Mouse (Mus musculus) cortical plate, adult 2 months (tissue): ENCODE results near the gene Rassf5. TPM values are rescaled to one million over a fixed set of nuclear protein-coding genes. Genes with fewer than 3 reads are reported as not detected.
A peak's percentile ranks its signal among the peaks of the same experiment; 100 is the strongest.

ENCODE experiments used
- H3K27ac ChIP-seq: fragments of 200-500 bp; 2 replicates; pipeline ENCODE4 v1.5.1; 2012; ENCODE audit warnings: low read length, control low read depth, inconsistent platforms; ENCODE audit not compliant: insufficient read depth
- H3K4me1 ChIP-seq: fragments of 200-500 bp; 2 replicates; pipeline ENCODE4 v1.6.1; 2011; ENCODE audit warnings: low read length; ENCODE audit not compliant: control insufficient read depth, insufficient read depth
- H3K4me3 ChIP-seq: fragments of 200-500 bp; 2 replicates; pipeline ENCODE4 v1.5.1; 2011; ENCODE audit warnings: mild to moderate bottlenecking, low read length, control low read depth; ENCODE audit not compliant: insufficient read depth
- CTCF ChIP-seq: fragments of 200-500 bp; IDR thresholded peaks from 2 replicates; pipeline ENCODE4 v1.5.1; 2011; ENCODE audit warnings: mild to moderate bottlenecking, control low read depth, low read length; ENCODE audit not compliant: insufficient read depth; ENCODE audit errors: extremely low read depth
- POLR2A ChIP-seq: fragments of 200-500 bp; IDR thresholded peaks from 2 replicates; pipeline ENCODE4 v1.6.1; 2011; ENCODE audit warnings: mild to moderate bottlenecking, low read length, control low read depth; ENCODE audit not compliant: insufficient read depth; ENCODE audit errors: extremely low read depth
- polyA plus RNA-seq: library from polyadenylated mRNA; depleted of rRNA; stranded (reverse); fragments of >200 nt; gene quantifications from 2 replicates; pipeline ENCODE4 v1.2.3, GENCODE M21; 2012

The Rassf5 gene
- polyA plus RNA-seq, 1 experiment, result 14.7 TPM

- Histone ChIP-seq H3K27ac (no peak overlapping the region), H3K4me3 (no peak overlapping the region), H3K4me1 (no peaks in the 10 kb centered on the region)
- TF ChIP-seq POLR2A (no peak), CTCF (no peak)
Observed at GRCm38 (mm10) chr1:131236077-131236476, 9.0 kb downstream of the Rassf5 start.

- Histone ChIP-seq H3K4me3 (no peak overlapping the region), H3K27ac (no peak overlapping the region), H3K4me1 (no peaks in the 10 kb centered on the region)
- TF ChIP-seq CTCF (no peak), POLR2A (no peak)
Observed at GRCm38 (mm10) chr1:131233527-131233926, 11.5 kb downstream of the Rassf5 start.

DNA sequence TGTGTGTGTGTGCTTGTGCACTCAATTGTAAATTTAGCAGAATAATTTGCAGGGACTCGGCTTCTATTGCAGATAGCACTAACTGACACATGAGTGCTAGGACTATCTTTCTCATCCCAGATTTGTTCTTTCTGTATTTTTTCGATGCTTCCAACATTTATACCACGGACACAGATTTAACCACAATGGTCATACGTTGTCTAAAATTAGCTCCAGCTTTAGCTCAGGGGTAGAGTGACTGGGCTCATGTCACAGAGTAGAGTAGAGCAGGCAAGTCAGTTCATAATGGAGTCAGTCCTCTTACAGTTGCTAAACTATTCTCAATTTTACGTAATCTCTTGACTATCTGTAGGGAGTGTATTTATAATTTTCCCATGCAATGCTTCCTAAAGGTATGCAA, 16.4 kb downstream of the Rassf5 start:
- H3K4me1 ChIP-seq, result no peaks in the 10 kb centered on the region; the same call in 1 of the 2 replicates
- TF ChIP-seq POLR2A (no peak), CTCF (no peak)
- no peak overlapping the region for H3K27ac ChIP-seq
- no peak overlapping the region for H3K4me3 ChIP-seq

DNA sequence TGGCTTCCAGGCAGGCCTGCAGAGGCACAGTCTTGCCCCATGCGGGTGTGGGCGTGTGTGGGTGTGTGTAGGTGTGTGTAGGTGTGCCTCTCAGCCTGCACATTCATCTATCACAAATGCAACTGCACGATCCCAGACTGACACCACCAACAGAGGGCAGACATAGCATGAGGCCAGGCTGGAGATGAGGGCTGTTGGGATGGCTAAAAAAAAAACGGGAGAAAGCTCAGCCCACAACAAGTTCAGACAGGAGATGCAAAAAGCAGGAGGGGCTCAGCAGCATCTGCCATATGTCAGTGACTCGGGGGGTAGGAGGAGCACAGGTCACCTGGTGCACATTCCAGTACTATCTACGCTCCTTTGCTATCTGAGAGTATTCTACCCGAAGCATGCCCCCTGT, 16.8 kb downstream of the Rassf5 start:
- H3K4me1 ChIP-seq, result no peaks in the 10 kb centered on the region; the same call in 1 of the 2 replicates
- no peak overlapping the region for H3K27ac ChIP-seq
- H3K4me3 ChIP-seq, result no peak overlapping the region
- TF ChIP-seq CTCF (0 out of 2 replicates have a peak, but pooled peaks have one; percentile 11), POLR2A (no peak)

GRCm38 (mm10) chr1:131224848-131225471, 20.1 kb downstream of the Rassf5 start:
- H3K4me3 ChIP-seq, result no peak overlapping the region
- peaks cover 3% of the 10 kb centered on the region for H3K4me1 ChIP-seq
- no peak overlapping the region for H3K27ac ChIP-seq
- TF ChIP-seq POLR2A, result no peak
- TF ChIP-seq CTCF, result no peak

DNA sequence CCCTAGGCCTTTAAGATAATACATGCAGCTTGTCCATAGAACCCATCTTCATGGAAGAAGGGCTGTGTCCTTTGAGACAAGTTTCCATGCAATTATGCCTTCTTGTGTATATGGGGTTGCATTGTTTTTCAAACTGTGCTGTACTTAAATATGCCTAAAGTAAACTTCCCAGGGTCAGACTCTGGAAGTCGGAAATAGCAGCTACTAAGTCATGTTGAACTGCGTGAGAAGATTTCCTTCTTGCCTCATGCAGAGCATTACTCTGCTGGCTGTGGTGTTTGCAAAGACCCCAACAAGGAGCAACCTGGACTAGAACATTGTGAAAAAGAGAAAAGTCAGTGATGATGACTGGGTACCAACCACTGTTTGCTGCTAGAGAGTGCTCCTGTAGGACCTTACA, 21.7 kb downstream of the Rassf5 start:
- H3K4me3 ChIP-seq, result no peak overlapping the region
- H3K27ac ChIP-seq, result no peak overlapping the region
- no peak for TF ChIP-seq CTCF
- TF ChIP-seq POLR2A, result no peak
- peaks cover 3% of the 10 kb centered on the region for H3K4me1 ChIP-seq

DNA sequence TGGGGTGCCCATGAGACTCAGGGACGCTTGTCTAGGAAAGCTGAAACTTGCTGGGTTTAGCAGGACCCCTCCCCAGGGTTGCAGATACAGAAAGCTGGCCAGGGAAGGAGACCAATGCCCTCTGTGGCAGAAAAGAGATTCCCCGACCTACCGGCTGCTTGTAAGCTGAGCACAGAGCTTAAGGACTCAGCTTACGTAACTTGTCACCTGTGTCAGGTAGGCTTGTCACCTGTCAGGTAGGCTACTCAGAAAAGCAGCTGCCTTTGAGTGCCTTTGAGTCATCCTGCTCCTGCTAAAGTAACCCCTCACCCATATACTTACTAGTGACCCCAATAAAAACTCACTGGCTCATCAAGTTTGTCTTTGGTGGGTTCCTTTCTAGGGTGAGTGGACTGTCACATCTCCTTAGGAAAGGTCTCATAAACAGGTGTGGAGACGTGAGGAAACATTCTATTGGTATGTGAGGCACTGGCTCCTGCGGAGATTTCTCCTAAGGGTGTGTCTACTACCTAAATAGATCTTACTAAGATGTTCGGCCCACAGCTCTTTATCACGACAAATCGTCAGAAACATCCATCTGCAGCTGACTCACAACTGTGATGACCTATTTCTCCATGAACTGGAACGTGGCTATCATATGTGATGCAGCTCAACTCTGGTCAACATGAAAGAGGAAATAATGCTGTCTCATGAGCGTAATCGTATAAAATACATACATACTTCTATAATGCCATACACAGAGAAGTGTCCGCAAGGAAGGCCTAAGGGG, 23.1 kb downstream of the Rassf5 start:
- H3K27ac ChIP-seq, result no peak overlapping the region
- H3K4me1 ChIP-seq, result peaks cover 3% of the 10 kb centered on the region; the same call in 1 of the 2 replicates
- TF ChIP-seq CTCF, result no peak
- no peak overlapping the region for H3K4me3 ChIP-seq

DNA sequence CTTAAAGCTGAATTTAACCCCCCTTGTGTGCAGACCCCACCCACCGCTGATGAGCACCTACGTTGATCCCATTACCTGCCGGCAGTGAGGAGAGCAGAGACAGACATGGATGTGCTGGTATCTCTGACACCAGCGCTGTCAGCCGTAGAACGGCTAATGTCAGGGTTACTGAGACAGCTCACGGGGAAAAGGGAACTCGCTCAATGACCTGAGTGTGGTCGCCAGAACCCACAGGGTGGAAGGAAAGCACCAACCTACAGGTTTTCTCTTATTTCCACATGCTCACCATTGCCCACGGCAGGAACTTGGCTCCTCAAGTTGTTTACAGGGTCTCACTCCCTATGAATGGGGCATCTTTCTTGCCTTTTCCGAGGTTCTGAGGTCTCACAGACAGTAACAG, 26.1 kb downstream of the Rassf5 start:
- no peak for TF ChIP-seq CTCF
- Histone ChIP-seq H3K27ac (no peak overlapping the region), H3K4me1 (peaks cover 3% of the 10 kb centered on the region; the same call in 1 of the 2 replicates), H3K4me3 (no peak overlapping the region)

GRCm38 (mm10) chr1:131213361-131213760, 31.7 kb downstream of the Rassf5 start:
- Histone ChIP-seq H3K4me3 (no peak overlapping the region), H3K27ac (no peak overlapping the region), H3K4me1 (no peaks in the 10 kb centered on the region)
- no peak for TF ChIP-seq CTCF
- TF ChIP-seq POLR2A, result no peak

GRCm38 (mm10) chr1:131212956-131213355, 32.1 kb downstream of the Rassf5 start:
- no peak overlapping the region for H3K27ac ChIP-seq
- H3K4me3 ChIP-seq, result no peak overlapping the region
- TF ChIP-seq POLR2A, result no peak
- H3K4me1 ChIP-seq, result no peaks in the 10 kb centered on the region
